Mouse (Mus musculus): ENCODE results near the gene Ptprg.

Ptprg gene

DNA sequence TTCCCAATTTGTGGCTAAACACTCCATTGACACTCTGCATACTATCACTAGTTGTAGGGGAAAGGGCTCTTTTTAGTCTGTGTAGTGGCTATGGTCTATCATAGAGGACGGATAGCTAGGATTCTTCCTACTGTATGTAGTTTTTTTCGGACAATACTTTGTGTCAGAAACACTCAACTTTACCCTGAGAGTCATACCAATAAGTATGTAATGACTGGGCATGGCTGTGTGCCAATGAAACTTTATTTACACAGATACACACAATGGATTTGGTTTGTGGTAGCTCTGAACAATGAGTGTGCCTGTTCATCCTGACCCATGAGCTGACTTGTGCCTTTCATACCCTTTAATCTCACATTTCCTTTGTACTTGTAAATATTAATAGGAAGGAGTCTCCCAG is 127.3 kb downstream of the Ptprg start:
- no peak for DNase-seq (ENCODE audit: low read depth in 2 of 2, low spot score in 2 of 2)

DNA sequence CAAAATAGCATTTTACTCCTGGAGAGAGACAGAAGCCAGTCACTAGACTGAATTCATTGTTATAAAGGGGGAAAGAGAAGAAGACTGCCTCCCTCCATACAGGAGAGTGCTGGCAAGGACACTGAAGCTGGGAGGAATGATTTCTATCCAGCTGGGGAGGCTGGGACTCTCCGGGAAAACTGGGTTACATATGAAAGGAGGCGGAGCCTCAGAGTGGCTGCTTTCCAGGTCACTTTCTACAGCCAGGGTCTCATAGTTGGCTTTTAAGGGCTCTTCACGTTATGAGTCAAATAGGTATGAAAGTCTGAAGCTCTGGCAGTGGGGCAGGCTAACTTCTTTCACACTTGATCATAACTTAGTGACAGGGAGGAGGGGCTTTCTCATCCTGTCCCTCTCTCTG is 129.1 kb downstream of the Ptprg start:
- DNase-seq (ENCODE audit: low read depth in 2 of 2, low spot score in 2 of 2): no peak

DNA sequence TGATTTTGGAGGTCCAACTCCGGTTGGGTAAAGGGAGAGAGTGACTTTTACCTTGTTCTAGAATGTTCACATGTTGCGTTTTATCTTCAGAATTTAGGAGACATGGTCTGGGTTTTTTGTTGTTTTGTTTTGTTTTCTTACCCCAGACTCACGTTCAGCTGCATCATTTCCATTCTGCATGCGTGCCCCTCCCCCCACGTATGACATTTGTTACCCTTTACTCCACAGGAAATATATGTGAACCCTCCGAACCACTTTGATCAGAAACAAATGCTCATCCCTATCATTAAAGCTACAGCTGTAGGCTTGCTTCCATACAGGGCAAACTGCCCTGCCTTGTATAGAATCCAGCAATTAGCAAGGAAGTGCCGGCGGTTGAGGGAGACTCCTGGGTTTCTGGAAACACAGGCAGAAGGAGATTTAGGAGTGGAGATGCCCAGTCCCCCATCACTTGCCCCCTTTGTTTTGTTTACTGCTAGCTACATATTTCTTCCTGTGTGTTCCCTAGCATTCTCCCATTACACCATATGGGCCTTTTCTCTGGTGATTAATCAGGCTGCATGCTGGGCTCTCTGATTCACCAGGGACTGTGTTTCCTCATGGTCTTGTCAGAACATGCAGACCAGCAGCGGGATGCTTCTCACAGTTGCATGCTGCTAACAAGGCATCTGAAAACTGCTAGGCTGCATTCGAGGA is 130.2 kb downstream of the Ptprg start:
- no peak for DNase-seq (ENCODE audit: low read depth in 2 of 2, low spot score in 2 of 2)

DNA sequence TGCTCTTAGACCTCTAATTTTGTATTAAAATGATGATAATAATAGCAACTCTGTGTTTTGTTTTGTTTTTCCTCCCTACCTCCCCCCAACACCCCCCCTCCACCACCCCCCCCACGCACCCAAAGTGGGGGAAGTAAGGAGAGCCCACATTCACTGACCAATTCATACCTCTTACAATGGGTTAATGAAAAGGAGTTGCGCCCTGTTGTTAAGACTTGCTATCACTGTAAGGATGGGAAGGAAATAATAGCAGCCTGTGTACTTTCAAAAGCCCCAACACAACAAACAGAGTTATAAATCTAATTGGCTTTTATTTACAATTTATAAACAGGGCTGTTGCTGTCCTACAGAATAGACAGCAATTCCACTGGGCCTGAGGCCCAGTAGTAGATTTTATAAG is 130.8 kb downstream of the Ptprg start:
- no peak for DNase-seq (ENCODE audit: low read depth in 2 of 2, low spot score in 2 of 2)

DNA sequence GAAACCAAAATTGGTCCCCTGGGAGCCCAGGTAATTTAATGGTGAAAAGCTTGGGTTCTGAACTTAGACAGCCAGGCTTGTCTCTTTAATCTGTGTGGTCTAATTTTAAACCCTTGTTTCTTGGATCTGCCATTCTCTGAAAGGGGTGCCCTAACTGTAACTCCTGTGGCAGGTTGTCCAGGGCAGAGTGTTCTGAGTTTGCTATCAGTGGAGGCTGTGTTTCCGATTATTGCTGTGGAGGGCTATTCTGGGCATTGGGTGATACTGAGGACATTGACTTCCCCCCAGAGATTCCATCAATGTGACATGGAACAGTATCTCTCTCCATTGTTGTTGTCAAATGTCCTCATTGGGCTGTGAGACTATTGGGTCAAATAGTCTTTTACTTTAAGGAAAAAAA is 134.2 kb downstream of the Ptprg start:
- DNase-seq (ENCODE audit: low read depth in 2 of 2, low spot score in 2 of 2): no peak

DNA sequence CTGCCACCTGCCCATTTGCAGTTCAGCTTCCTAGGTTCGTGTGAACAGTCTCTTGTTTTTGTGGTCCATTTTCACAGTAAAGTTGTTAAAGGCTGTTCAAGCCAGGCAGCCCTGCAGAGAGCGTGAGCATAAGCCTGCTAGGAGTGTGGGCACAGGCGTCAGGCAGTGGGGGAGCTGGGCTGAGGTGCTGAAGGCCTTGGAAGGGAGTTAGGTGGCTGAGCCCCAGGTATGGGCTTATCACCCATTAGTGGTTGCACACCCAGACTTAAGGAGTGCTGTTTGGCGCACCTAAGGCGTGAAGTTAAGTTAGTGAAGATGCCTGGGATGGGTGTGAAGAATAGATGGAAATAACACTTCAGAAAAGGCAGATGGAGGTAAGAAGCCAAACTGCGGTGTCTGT is 134.8 kb downstream of the Ptprg start:
- DNase-seq (ENCODE audit: low read depth in 2 of 2, low spot score in 2 of 2): no peak

DNA sequence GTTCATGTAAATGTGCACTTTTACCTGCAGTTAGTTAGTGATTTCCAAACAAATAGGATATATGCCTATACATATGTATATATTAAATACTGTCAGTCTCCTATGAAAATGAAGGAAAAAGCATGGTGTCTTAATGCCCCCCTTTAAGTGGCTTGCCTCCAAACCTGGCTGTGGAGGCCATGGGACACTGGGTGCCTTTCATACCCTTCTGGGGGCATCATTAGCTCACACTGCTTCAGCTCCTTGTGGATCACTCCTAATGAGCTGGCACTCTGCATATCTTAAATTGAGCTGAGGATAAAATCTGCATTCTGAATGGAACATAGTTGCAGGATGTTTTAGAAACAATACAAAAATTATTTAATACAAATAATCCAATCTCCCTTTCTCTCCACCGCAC is 136.7 kb downstream of the Ptprg start:
- DNase-seq (ENCODE audit: low read depth in 2 of 2, low spot score in 2 of 2): no peak

DNA sequence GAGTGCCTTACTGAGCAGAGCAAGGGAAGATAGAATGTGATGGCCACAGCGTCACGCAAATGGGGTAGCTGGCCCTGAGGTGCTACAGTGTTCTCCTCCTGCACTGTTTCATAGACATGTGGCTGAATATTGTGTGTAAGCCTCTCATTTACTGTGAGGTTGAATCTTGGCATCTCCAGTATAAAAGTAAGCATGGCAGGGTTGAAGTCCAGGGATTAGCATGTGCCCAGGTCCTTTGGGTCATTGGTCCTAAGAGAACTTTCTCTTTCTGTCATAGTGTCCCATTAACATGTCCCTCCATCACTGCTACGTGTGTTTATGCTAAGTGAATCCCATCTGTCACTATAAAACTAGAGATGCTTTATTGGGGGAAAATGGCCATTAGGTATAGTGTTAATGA is 138.2 kb downstream of the Ptprg start:
- no peak for DNase-seq (ENCODE audit: low read depth in 2 of 2, low spot score in 2 of 2)

DNA sequence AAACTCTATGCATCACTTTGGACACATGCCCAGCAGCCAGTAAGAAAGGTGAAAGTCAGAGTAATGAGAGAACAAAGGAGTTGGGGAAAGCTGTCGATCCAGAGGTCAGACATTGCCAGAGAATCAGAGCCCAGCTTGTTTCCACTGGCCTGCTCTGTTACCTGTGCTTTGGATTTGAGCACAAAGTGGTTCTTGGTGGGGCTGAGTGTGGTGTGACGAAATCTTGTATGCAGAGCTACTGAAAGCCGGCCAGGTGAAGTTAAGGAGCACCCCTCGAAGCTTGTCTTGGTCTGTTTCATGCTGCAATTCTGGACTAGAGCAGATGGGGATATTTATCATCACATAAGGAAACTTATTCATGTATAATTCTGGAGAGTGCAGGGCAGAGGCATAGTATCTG is 145.5 kb downstream of the Ptprg start:
- DNase-seq (ENCODE audit: low read depth in 2 of 2, low spot score in 2 of 2): no peak

DNA sequence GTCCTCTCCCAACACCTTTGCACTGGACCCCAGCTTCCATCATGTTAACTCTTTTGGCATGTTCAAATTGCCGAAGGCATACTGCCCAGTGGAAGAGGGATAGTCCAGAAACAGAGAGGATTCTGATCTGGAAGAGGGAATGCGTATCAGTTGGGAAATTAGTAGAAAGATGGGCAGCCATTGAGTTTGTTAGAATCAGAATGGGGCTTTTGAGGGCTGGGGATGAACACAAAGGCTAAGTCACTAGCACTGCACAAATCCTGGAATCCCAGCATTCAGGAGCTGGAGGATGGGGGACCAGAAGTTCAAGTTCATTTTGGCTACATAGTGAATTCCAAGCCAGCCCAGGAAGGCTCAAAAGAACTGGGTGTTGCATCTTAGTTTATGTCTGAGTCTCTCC is 146.3 kb downstream of the Ptprg start:
- no peak for DNase-seq (ENCODE audit: low read depth in 2 of 2, low spot score in 2 of 2)

DNA sequence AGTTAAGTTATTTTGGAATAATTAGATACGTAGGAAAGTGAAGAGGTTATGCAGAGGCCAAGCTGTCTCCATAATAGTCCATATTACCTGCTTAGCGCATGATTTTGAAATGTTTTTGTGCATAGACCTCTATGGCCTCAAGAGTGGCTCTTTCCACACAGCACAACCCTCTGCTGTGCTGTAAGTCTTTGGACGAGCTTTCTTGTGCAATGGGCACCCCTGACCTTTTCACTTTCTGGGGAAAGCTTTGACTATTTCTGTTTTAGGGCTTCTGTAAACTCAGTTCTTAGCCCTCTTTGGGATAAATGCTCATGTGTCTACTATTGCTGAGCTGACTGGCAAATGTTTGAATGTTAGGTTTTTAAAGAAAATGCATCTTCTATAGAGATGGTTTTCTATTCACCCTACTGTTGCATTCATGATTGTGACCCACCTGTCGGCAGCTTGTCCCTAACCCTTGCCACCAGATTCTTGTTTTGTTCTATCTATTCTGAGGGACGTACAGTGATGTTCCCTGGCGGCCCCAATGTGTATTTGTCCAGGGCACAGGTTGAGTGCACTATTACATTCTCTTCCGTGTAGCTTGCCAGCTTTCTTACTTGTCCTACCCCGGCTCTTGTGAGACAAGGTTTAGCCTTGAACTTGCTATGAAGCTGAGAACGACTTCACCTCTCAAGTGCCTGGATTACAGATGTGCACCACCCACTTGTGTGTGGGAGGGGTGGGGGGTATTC is 148.4 kb downstream of the Ptprg start:
- no peak for DNase-seq (ENCODE audit: low read depth in 2 of 2, low spot score in 2 of 2)

DNA sequence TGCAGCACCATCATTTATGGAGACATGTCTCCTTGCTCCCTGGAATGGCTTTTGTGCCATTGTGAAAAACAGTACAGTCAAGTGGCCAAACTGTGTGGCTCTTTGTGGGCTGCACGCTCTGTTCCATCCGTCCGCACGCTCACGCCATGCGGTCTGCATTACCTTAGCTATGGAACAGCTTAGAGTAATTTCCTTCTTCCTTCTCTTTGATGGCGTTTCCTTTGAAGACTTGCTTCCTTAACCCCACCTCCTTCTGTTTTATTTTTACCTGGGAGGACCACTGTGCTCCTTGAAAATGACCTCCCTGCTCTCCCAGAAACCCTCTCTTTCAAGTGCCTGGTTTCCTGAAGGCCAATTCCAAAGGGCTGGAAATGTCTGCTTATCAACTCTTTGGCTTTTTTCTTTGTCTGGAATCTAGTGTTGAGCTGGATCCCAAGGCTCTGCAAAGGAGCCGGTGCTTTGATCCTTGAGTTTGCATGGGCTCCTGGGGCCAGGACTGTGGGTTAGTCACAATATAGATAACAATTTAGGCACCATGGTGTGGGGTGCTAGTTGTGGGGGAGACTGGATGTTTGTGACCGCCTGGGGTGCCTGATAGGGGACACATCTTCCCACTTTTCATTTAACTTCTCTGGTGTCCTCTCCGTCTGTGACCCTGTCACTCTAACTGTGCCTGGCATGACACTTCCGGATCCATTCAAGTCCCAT is 149.6 kb downstream of the Ptprg start:
- no peak for DNase-seq (ENCODE audit: low read depth in 2 of 2, low spot score in 2 of 2)

DNA sequence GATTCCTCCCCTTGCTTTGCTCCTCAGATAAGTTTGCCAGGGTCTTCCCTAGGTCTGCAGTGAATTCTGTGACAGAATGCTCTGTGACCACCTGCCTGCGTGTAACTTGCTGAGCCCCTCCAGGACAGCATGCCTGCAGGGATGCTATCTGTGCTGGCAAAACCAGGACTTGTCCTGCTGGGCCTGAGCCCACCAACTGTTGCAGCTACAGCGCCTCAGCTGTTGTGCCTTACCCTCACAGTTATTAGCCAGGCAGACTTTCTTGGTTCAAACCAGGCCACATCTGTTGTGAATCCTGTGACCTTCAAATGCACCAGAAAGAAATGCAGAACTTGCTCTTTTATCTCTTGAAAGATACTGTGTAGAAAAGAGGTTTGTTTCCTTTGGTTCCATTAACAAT is 151.5 kb downstream of the Ptprg start:
- no peak for DNase-seq (ENCODE audit: low read depth in 2 of 2, low spot score in 2 of 2)

DNA sequence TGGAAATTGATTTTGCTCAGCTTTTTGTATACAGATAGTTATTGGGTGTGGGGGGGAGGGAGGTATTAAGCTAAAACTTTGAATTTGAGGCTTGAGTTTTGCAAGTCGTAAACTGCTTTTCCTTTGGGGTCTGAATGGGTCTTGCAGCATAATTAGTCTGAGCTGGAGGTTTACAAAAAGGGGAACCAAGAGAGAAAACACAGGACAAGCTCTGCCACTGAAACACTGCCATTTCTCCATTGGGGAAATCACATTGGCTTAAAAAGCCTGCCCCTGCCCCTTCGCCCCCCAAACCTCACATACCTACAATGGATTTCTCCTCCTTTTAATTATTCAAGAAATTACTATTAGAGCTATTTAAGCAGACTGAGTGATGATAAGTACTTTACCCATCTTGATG is 156.0 kb downstream of the Ptprg start:
- no peak for DNase-seq (ENCODE audit: low read depth in 2 of 2, low spot score in 2 of 2)

DNA sequence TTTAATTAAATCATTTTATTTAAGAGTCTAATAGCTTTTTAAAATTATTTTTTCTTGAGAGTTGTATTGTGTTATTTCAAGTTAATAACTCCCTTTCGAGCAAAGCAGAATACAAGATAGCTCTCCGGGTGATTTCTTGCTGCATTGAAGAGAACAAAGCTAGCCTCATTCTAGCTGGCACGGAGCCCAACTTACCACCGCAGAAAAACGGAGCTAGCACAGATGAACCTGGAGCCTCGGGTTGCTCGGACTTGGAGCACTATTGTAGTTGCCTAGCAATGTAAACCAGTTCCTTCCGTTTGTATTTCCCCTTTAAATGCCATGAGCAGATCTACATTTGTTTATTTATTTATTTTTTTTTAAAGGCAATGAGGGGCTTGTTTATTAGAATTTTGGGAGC is 156.5 kb downstream of the Ptprg start:
- no peak for DNase-seq (ENCODE audit: low read depth in 2 of 2, low spot score in 2 of 2)

DNA sequence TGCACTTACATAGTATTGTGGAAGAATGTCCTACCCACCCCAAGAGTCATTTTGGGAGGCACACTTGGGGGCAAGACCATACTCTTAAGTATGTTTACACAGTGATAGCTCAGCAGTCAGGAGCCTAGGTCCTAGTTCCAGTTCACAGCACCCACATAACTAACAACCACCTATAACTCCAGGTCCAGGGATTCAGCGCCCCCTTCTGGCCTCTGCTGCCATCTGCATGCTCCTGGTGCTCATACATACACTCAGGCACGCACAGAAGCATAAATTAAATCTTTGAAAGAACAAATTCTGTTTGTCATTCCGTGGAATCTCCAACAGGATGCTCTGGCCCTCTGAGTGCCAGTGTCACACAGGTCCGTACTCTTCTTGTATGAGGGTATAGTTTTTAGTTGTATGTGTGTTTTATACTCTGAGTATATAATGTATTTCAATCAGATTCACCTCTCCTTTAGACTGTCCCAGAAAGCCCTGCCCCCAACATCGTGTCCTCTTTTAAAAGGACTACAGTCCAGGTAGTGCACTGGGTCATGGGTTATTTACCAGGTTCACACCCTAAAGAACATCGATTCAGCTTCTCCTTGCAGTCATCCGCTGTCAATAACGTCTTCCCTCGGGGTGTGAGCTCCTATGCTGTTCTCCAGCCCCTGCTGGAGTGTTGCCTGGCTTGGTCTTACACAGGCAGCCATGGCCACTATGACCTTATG is 157.2 kb downstream of the Ptprg start:
- DNase-seq (ENCODE audit: low read depth in 2 of 2, low spot score in 2 of 2): no peak

DNA sequence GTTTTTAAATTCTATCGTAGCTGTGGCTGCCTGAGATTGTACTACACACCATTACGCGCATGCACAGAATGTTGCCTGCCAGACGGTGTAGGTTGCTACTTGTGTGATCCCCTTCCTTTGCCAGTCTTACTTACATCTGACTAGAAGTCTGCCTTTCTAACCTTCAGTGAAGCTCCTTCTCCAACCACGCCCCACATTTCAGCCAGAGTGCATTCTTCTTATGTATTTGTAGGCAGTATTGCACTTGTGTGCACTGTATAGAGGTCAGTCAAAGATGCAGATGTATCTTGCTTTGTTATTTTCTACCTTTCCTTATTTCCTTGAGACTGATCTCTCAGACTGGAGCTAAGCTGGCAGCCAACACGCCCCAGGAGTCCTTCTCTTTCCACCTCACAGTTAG is 158.8 kb downstream of the Ptprg start:
- DNase-seq (ENCODE audit: low read depth in 2 of 2, low spot score in 2 of 2): no peak

DNA sequence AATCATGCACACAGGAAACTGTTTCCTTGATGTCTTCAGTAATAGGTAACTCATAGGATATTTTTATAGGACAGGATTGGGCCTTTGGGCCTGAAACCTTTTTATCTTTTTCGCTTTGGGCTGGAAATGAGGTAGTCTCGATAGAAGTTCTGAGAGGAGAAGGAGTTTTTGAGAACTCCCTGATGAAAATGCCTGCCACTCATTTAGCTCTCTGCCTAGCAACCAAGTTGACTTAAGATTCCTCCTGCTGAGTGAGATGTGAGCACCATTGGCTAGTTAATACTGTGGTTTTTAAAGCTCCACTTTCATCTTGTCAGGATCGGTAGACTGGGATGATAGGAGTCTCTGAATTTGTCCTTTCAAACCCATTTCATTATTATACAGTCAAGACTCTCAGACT is 162.9 kb downstream of the Ptprg start:
- no peak for DNase-seq (ENCODE audit: low read depth in 2 of 2, low spot score in 2 of 2)

DNA sequence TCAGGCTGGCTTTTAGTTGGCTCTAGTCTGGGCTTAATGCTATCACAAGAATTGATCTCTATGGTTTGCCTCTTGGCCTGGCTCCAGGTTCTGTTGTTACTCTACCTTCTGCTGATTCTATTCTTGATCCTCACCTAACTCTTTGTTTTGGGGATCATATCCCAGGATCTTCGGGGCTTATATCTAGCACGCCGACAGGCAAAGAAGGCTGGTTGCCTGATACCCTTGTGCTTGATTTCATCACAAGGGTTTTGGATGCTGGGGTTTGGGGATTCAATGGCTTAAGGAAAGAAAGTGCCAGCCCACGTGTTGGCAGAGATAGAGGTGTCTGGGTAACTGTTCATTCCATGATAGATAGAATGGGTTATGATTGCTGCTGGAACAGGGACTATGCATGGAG is 164.9 kb downstream of the Ptprg start:
- DNase-seq (ENCODE audit: low read depth in 2 of 2, low spot score in 2 of 2): no peak

DNA sequence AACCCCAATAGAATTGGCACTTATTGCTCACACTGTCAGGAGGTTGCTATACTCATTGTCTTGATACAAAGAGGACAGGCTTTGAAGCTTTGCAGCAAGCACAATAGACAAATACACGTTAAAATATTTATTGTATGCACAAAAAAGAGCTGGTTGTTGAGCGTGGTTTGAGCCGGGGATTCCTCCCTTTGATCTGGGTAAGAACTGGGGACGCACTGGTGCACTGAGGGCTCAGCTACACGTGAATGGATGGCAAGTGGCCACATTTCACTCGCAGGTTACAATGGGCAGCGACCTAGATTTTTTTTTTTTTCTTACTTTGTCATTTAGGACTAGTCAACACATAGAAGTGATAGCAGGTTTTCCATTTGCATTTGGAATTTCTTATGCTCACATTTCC is 165.9 kb downstream of the Ptprg start:
- no peak for DNase-seq (ENCODE audit: low read depth in 2 of 2, low spot score in 2 of 2)

DNA sequence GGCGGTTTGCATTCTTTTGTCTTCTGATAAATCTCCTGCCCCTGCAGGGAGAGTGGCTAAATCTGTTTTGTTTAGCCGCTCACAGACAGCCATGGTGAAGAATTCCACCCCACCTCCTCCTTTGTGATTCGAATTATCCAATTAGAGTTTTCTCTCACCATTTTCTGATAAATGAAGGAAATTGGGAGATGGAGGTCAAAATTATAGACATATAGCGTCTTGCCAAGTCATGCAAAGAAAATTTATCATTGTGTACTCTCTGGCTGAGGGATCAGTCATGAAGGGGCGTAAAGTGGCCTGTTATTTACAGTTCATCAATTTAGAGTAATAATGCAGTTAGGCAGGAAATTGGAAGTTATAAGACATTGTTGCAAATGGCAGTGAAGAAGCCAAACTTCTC is 168.8 kb downstream of the Ptprg start:
- no peak for DNase-seq (ENCODE audit: low read depth in 2 of 2, low spot score in 2 of 2)

DNA sequence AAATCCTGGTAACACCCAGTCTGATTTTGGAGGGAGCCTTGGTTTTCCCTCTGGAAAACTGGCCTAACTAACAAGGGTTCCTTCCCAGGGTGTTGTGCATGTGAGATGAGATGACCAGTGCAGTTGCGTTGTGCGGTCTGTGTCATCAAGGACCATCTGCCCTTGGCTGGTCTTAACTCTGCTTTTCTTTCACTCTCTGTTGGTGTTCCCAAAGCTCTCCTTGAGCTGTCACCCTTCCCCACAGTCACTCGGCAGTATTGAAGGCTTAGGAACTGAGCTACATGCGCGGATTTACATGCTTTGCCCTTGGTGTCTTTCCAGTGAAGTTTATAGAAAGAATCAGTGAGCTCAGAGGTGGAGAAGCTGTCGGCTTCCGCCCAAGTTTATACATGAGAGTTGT is 170.5 kb downstream of the Ptprg start:
- no peak for DNase-seq (ENCODE audit: low read depth in 2 of 2, low spot score in 2 of 2)

Data from CD8-positive naive resting alpha-beta T cell, adult 2 months (primary cell).